Mouse (Mus musculus) bone marrow macrophage, adult 2 months (primary cell): ENCODE data around the gene Ndufb6.

Experiments used
- CTCF ChIP-seq: IDR thresholded peaks from 2 replicates; pipeline ENCODE4 v1.5.1; 2012; ENCODE audit warnings: low read depth, mild to moderate bottlenecking, low read length, moderate library complexity
- POLR2A ChIP-seq: IDR thresholded peaks from 2 replicates; pipeline ENCODE4 v1.6.1; 2012; ENCODE audit warnings: mild to moderate bottlenecking, low read depth, low read length, borderline replicate concordance

- no peak for TF ChIP-seq CTCF
- TF ChIP-seq POLR2A, result no peak
These were observed 45.0 kb downstream of the Ndufb6 start for GRCm38 (mm10) chr4:40234256-40234655.
